Mouse (Mus musculus): ENCODE results near the gene Eif2d.

DNA sequence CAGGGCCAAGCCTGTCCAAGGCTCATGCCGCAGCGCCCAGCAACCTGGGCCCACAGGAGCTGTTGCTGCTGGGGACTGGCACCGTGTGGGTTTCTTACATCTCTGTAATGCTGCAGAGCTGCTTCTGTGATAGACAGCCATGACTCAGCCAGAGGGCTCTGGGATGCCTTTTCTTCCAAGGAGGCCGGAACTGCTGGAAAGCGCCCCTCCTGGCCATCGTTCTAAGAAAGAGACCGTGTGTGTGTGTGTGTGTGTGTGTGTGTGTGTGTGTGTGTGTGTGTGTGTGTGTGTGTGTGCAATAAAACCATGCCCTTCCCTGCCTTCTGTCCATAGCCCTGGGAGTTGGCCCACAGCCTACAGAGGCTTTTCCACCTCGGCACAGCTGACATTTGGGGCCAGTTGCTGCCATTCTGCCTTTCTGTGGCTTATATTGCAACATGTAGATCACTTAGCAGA, 57.0 kb downstream of the Eif2d start:
- peak; percentile 47; the same call in 1 of the 2 replicates for TF ChIP-seq CTCF (IDR thresholded peaks at IDR 0.05)
- no peak for TF ChIP-seq EP300 (IDR thresholded peaks at IDR 0.05)
